Mouse (Mus musculus) B cell, adult 67 days (primary cell): ENCODE measurements around the gene AL732309.1. TPM values are rescaled to one million over a fixed set of nuclear protein-coding genes. Genes with fewer than 3 reads are reported as not detected.

Source experiments
- total RNA-seq, 2 experiments: library from RNA; stranded (reverse); gene quantifications; 4 replicates each; pipeline ENCODE4 v1.2.4; 2023

The AL732309.1 gene
- 10 to 100 TPM; 10.7 to 11.9 TPM for total RNA-seq

DNA sequence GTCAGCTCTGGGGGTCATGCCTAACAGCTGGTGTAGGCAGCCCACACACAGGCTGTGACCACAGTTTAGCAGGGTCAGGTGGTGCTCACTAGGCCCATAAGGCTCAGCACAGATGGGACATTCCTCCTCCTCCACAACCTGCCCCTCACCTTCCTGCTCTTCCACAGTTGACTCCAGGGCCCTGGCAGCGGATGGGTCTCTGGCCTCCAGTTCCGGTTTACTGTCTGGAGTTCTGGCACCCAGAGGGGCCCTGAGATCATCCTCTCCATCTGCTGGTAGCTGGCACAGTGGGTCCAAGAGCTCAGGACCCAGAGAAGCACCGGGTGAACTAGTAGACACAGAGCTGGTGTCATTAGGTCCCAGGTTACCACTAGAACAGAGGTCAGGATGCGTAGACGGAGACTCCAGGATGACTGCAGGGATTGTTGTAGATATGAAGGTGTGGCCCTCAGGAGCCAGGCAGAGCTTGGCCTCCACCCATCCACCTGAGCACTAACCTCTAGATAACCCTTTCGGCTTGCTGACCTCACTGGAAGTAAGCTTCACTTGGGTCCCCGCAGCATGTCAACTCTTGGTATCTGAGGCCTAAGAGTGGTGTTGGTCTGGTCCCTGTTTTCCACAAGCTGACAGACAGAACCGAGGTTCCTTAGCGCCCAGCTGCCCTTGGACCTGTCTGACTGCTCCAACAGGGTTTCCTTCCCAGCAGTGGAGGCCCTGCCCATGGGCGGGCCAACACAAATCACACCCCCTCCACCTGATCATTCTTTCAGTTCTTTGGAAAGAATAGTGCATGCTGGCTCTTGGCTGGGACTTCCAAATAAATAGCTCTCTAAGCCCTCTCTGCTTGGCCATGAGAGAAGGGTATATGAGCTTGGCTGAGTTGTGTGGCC is at the start of gene AL732309.1:
AL732309.1 (minus strand) TSS at position 681 of the 890 bp plus-strand sequence.

DNA sequence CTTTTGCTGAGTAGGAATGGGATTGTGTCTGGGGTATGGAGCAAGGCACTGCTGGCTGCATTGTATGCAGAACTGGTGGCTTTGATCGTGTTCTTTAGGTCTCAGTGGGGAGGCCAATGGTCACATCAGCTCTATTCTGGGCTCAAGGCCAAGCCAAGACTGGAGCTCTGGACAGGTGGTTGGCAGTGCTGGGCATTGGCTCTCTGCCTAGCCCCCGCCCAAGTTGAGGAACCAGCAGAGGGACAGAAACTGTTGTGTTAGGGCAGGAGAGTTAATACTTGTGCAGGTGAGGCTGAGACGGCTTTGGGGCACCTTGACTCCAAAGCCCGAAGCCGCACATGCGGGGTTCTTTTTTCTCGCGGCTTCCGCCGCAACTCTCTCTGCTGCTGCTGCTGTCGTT is 43.0 kb upstream of the AL732309.1 start, which contains the start of gene Lrrc26:
Lrrc26 (plus strand) TSS at position 265 of the 400 bp plus-strand sequence.

DNA sequence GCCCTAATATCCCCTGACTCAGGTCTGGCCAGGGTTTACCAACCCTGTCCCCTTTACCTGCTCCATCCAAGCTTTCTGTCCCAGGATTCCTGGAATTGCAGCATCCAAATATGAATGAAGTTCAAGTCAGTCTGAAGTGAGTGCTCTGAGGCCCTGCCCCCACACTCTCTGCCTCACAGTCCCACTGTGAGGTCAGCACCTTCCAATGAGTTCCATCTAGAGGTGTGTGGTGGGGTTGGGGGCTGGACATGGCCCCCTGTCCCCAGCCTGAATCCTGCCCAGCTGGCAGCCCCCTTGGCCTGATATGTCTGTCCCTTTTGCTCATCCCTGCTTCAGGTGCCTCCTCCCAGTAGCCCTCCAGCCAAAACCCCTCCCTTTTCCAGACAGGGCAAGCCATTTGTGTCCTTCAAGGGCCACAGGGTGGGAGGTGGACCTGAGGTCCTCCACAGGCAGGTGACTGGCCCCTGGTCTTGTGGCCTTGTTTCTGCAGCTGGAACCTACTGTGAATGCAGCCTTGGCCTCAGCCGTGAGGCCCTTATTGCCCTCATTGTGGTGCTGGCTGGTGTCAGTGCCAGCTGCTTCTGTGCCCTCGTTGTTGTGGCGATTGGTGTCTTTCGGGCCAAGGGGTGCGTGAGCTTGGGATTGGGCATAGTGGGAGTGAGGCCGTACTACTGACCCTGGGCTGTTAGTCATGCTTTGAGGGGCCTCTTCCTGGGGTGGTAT is 41.4 kb upstream of the AL732309.1 start, which contains the start of gene Tmem210:
Tmem210 (plus strand) TSS at position 219 of the 723 bp plus-strand sequence.

DNA sequence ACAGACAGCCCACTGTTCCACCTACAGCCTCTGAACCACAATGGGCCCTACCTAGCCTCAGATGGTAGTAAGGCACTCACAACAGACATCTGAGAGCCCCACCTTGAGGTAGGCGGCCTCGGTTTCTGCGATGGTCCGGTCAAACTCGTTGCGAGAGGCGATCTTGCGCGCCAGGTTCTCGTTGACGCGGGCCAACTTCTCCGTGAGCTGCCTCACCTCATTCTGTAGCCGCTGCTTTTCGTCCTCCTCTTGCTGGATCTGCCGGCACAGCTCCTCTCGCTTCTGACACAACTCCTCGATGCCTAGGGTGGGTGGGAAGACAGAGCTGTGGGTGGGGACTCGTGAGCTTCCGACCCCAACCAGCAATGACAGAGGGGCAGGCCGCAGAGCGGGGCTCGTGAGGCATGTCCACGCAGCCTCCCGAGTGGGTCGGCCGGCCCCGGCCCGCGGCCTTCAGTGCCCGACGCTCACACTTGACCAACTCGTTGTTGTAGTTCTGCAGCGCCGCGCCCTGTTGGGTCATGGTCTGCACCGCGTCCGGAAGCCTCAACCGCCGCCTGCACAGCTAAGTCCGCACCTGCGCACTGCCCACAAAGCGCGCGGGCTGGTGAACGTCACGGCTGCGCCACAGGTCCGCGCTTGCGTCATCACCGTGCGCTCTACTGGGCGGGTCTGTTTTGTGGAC is 25.3 kb upstream of the AL732309.1 start, which contains the start of the genes Ssna1 and Anapc2:
Ssna1 (minus strand) TSS at position 612 of the 685 bp plus-strand sequence.
Anapc2 (plus strand) TSS at position 652 of the 685 bp plus-strand sequence.

DNA sequence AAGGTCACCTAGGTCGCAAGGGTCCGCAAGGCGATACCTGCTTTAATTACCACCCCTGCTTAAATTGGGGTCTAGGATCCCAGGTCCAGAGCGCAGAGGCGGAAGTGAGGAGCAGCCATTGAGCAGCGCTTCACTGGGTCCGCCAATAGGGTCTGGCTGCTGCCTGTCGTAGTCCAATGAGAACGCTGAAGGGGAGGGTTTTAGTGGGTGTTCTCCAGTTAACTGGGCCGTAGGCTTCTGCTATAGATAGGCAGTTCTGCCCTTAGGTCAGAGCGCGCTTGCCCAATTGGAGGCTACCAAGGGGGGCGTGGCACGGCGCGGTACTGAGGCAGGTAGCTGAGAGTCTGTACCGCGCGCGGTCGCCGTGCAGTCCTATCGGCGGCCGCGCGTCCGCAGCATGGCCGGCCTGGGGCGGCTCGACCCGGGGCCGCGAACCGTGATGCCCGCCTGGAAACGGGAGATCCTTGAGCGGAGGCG is 15.7 kb upstream of the AL732309.1 start, which contains the start of gene Tprn:
Tprn (plus strand) TSS at position 328 of the 477 bp plus-strand sequence.

DNA sequence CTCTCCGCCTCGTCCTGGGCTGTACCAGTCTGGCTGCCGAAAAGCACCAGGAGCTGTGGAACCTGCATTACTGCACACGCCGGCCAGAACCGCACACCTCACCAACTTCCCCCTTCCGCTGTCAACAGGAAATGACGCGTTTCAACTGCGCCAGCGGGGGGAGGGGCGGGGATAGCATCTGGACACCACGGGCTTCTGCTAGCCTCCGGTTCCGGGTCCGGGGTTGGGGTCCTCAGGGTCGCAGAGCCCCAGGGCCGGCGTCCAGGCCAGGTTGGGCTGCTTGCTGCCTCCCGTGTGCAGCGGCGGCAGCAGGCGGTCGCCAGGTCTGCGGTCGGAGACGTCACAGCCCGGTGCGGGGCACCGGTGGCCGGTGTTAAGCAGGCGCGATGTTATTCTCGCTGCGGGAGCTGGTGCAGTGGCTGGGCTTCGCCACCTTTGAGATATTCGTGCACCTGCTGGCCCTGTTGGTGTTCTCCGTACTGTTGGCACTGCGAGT is 8.7 kb upstream of the AL732309.1 start, which contains the start of gene Tmem203:
Tmem203 (plus strand) TSS at position 156 of the 496 bp plus-strand sequence.

DNA sequence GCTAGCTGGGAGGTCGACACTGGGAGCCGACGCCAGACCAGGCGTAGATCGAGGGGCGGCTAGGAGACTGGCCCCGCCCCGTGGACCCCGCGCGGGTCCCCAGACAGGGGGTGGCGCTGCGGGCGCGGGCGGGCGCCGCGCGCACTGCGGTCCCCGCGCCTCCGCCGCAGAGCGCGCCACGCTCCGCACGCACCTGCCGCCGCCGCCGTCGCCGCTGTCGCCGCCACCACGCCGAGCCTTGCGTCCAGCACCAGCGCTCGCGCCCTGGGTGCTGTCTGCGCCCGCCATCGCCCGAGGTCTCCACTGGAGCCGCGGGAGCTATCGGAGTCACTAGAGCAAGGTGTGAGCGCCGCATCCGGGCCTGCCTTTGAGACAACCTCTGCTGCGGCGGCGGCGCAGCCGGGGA is 4.6 kb downstream of the AL732309.1 start, which contains the start of the genes Rnf208 and Cysrt1:
Rnf208 (plus strand) TSS at position 155 of the 406 bp plus-strand sequence.
Cysrt1 (minus strand) TSS at position 352 of the 406 bp plus-strand sequence.

DNA sequence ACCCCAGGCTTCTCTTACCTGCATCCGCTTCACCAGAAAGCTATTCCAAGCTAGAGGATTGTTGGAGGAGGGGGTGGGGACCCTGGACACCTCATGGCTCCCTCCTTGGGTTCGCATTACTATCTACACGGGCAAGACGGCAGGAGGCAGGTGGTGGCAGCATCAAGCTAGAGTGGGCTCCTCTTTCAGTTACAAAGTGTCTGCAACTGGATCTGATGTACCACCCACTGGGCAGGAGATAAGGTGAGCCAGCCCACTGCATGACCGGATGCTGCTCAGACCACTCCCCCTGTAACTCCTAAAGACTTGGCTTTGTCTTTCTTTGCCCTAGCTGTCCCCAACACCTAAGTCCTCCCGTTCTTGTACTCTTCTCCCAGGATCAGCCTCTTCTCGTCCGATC is 10.0 kb downstream of the AL732309.1 start, which contains the start of gene Rnf224:
Rnf224 (minus strand) TSS at position 174 of the 400 bp plus-strand sequence.

DNA sequence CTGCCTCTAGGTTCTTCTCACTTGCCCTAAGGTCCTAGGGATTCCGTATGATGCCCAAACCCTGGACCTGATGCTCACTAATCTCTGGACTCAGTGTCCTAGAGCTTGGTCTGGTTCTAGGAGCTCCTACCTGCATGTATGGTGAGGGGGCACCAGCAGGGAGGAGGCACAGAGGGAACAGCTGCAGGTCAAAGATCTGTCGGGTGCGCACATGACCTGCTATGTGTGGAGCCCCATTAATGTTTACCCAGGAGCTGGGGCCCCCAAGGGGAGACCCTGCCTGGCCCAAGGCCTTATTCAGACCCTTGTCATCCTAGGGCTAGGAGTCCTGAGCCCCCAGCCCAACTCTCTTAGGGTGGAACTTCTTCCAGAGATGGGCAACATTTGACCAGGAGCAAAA is 12.6 kb downstream of the AL732309.1 start, which contains the start of gene Slc34a3:
Slc34a3 (minus strand) TSS at position 315 of the 400 bp plus-strand sequence.

DNA sequence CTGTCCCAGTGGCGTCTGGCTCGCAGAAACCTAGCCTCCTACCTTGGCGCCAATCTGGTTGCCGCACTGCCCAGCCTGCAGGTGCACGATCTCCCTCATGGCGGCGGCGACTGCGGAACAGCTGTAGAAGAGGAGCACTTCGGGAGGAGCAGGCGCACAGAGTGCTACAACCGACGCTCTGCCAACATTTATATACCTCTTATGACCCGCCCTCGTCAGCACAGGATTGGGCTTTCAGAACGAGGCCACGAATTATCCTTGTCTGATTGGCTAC is 22.2 kb downstream of the AL732309.1 start, which contains the start of gene Tubb4b:
Tubb4b (minus strand) TSS at position 211 of the 274 bp plus-strand sequence.

DNA sequence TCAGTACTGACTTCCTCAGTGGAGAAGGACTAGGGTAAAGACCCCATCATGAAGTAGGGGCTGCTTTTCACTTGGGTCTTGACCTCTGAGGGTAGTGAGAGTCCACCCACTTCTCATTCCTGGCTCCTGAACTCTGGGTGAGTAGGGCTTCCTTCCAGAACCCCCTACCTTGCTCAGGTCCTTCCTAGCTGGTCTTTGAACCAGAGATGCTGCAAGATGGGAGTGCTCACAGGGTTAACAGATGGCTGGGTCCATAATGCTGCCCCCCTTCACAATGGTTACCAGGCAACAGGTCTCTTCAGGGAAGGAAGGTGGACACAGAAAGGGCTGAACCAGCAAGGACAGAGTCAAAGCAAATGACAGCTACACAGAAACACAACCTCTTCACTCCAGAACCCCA is 28.2 kb downstream of the AL732309.1 start, which contains the start of gene Fam166a:
Fam166a (plus strand) TSS at position 301 of the 400 bp plus-strand sequence.

DNA sequence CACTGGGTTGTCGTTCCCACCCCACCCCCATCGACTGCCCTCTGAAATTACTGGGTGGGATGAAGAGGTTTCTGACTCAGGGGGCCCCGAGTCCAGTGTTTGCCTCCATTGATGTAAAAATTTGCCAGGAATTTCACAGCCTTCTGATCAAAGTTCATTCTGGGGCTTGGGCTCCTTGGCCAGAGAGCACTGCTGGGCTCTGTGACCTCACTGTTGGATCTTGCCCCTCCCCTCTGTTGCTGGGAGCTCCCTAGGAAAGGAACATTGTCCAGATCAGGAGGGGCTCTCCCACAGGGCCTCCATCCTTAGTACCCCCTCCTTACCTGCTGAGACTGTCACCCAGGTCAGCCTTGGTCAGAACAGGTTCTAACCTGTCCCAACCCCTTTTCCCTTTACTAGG is 32.2 kb downstream of the AL732309.1 start, which contains the start of gene Stpg3:
Stpg3 (minus strand) TSS at position 194 of the 400 bp plus-strand sequence.

DNA sequence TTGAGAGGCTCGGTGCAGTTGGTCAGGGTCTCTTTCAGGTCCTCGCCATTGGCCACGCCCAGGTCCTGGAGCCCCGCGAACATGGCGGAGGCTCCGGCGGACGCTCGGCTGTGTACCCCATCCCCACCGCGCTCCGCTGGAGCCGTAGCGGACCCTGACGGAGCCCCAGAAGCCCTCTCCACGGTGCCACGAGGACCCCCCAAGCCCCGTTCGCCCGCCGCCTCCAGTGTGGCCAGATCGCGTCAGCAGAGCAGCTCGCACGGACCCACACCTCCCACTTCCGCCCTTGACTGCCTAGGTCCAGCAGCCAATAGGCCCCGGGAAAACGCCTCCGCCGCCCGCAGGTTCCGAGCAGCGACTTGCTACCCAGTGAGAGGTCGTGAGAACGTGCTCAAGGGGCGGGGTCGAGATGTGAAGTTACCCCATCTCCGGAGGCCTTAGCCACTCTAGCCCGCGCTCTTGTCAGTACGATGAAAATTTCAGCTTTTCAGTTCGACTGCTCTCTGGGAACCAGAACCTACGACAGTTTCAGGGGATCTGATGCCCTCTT is 35.5 kb downstream of the AL732309.1 start, which contains the start of gene Nelfb:
Nelfb (minus strand) TSS at position 369 of the 550 bp plus-strand sequence.

DNA sequence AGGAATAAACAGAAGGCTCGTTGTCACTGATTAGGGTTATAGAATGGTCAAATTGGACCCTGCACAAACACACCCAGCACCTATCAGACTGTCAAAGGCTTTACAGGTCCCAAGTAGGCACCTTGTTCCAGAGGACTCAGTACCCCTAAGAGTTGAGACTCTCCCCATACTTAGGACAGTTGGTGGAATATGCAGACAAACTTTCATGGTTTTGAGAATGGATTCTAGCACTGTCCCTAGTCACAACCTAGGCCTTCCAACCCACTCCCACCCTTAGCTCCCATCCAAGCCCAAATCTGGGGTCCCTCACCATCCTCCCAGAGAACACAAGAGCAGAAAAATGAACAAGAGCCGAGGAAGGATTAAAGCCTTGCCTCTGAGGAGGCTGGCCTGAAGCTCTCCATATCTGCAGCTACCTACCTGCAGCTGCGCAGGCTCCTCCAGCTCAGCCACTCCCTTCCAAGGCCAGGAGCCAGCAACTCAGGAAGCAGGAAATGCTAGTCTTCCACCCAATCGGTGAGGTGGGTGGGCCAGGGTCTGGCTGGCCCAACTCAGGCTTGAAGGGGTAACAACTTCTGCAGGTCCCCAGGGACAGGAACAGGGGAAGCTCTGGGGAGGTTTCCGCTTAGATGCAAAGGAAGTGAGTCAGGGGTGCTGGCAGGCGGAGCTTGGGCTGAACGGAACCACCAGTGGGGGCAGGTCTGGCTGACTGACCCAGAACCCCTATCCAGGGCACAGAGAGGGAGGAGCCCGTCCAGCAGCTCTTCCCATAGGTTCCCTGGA is 50.3 kb downstream of the AL732309.1 start, which contains the start of gene Tor4a:
Tor4a (minus strand) TSS at position 715 of the 783 bp plus-strand sequence.

Other genes starting within 250 kb of the AL732309.1 start
- gene Nsmf, start 192.5 kb downstream of the AL732309.1 start, total RNA-seq, result 10 to 100 TPM; 44.6 to 55.0 TPM
- gene Entpd8, start 166.6 kb downstream of the AL732309.1 start, total RNA-seq, result not detected
- gene Noxa1, start 151.7 kb downstream of the AL732309.1 start, total RNA-seq, result not detected
- 1 to 10 TPM; 3.7 to 4.2 TPM for gene Nrarp, start 66.1 kb downstream of the AL732309.1 start, total RNA-seq
- 10 to 100 TPM; 36.4 to 59.0 TPM for gene Tor4a, start 50.0 kb downstream of the AL732309.1 start, total RNA-seq
- gene Nelfb, start 35.4 kb downstream of the AL732309.1 start, total RNA-seq, result 10 to 100 TPM; 96.3 to 98.1 TPM
- gene Stpg3, start 32.2 kb downstream of the AL732309.1 start, total RNA-seq, result not detected
- gene Fam166a, start 28.1 kb downstream of the AL732309.1 start, total RNA-seq, result under 1 TPM in 1 of 2 experiments, not detected in 1; 0.50 TPM
- 100 to 1,000 TPM; 117 to 128 TPM for gene Tubb4b, start 22.2 kb downstream of the AL732309.1 start, total RNA-seq
- gene Slc34a3, start 12.5 kb downstream of the AL732309.1 start, total RNA-seq, result not detected
- gene Rnf224, start 10.1 kb downstream of the AL732309.1 start, total RNA-seq, result not detected
- gene Rnf208, start 4.6 kb downstream of the AL732309.1 start, total RNA-seq, result not detected
- gene Cysrt1, start 4.4 kb downstream of the AL732309.1 start, total RNA-seq, result not detected
- 10 to 100 TPM; 20.1 to 25.4 TPM for gene Tmem203, start 8.6 kb upstream of the AL732309.1 start, total RNA-seq
- 10 to 100 TPM; 15.5 to 20.0 TPM for gene Tprn, start 15.8 kb upstream of the AL732309.1 start, total RNA-seq
- 10 to 100 TPM; 43.7 to 44.2 TPM for gene Ssna1, start 25.6 kb upstream of the AL732309.1 start, total RNA-seq
- 100 to 1,000 TPM; 114 to 127 TPM for gene Anapc2, start 25.6 kb upstream of the AL732309.1 start, total RNA-seq
- gene Tmem210, start 41.3 kb upstream of the AL732309.1 start, total RNA-seq, result not detected
- not detected for gene Lrrc26, start 43.1 kb upstream of the AL732309.1 start, total RNA-seq
- not detected for gene Grin1, start 72.3 kb upstream of the AL732309.1 start, total RNA-seq
- 10 to 100 TPM; 49.9 to 52.4 TPM for gene Man1b1, start 85.5 kb upstream of the AL732309.1 start, total RNA-seq
- gene Dpp7, start 109.5 kb upstream of the AL732309.1 start, total RNA-seq, result 10 to 100 TPM; 36.0 to 36.9 TPM
- gene Uap1l1, start 118.8 kb upstream of the AL732309.1 start, total RNA-seq, result 10 to 100 TPM; 25.0 to 27.0 TPM
- gene Sapcd2, start 125.5 kb upstream of the AL732309.1 start, total RNA-seq, result 1 to 10 TPM in 1 of 2 experiments, under 1 TPM in 1; 0.44 to 1.0 TPM
- not detected for gene Entpd2, start 149.0 kb upstream of the AL732309.1 start, total RNA-seq
- gene Npdc1, start 152.5 kb upstream of the AL732309.1 start, total RNA-seq, result not detected
- gene Fut7, start 176.4 kb upstream of the AL732309.1 start, total RNA-seq, result not detected
- 10 to 100 TPM; 48.1 to 52.4 TPM for gene Abca2, start 181.8 kb upstream of the AL732309.1 start, total RNA-seq
- gene Clic3, start 210.0 kb upstream of the AL732309.1 start, total RNA-seq, result not detected
- gene Paxx, start 214.2 kb upstream of the AL732309.1 start, total RNA-seq, result 10 to 100 TPM; 90.9 to 100.0 TPM
- gene Ptgds, start 223.2 kb upstream of the AL732309.1 start, total RNA-seq, result not detected
- gene Lcn12, start 247.0 kb upstream of the AL732309.1 start, total RNA-seq, result not detected